Mouse (Mus musculus): ENCODE results near the gene Srprb. TPM values are rescaled to one million over a fixed set of nuclear protein-coding genes. Genes with fewer than 3 reads are reported as not detected.
A peak's percentile ranks its signal among the peaks of the same experiment; 100 is the strongest.

Gene Srprb
- polyA plus RNA-seq, 1 experiment from 2014 or later = 34.4 TPM

DNA sequence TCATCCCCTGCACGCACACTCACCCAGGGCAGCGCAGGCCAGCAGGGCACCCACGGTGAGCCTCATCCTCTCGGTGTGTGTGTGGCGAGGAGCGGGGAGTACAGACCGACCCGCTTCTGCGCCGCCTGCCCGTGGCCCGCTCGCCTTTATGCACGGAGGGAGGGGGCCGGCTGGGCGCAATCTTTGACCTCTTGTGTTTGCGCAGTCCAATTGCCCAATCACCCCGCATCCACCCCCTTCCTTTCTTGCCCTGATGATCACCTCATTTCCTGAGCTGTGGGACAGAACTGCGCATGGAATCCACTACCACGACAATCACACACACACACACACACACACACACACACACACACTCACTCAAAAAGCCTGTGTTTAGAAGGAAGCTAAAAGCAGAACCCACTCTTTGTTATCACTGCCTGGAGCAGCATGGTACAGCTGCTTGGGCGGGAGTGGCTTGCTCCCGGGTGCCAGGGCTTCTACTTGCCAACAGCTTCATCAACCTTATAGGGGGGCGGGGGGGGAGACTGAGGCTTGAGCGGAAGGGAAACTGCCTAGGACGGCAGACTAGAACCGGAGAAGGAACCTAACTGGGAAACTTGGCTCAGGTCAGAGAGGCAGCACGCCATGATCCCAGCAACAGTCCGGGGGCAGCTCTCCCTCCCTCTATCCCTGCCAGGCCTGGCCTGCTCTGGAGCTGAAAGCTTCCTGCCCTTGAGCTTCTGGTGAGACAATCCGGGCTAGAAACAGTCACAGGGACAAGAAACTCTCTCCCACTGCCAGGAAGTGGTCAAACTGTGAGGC, 28.4 kb upstream of the Srprb start, which contains the start of the genes Gm20425 and Trf:
Gene Gm20425, minus strand, starts transcription at position 157 of the 801 bp plus-strand sequence.
Gene Trf, minus strand, starts transcription at position 294 of the 801 bp plus-strand sequence.
- no peaks in the 10 kb centered on the region for H3K36me3 ChIP-seq
- H3K27ac ChIP-seq = peak within 1 kb of the TSS; percentile 55
- peak; percentile 61 for ATAC-seq (replicated peaks; ENCODE audit: insufficient number of reproducible peaks, insufficient read depth, low FRiP score, low read depth)
- no peaks in the 10 kb centered on the region for H3K9me3 ChIP-seq (replicated peaks)
- 27% methylated on average over 29 of the region's 29 CpGs for WGBS
- no peaks in the 10 kb centered on the region for H3K27me3 ChIP-seq
- 0 out of 2 replicates have a peak within 1 kb of the TSS, but pooled peaks have one; percentile 29 for H3K9ac ChIP-seq
- H3K4me3 ChIP-seq = peak within 1 kb of the TSS; percentile 21
- peaks cover 13% of the 10 kb centered on the region for H3K4me1 ChIP-seq (replicated peaks)
- H3K4me2 ChIP-seq = peak within 1 kb of the TSS; percentile 60

DNA sequence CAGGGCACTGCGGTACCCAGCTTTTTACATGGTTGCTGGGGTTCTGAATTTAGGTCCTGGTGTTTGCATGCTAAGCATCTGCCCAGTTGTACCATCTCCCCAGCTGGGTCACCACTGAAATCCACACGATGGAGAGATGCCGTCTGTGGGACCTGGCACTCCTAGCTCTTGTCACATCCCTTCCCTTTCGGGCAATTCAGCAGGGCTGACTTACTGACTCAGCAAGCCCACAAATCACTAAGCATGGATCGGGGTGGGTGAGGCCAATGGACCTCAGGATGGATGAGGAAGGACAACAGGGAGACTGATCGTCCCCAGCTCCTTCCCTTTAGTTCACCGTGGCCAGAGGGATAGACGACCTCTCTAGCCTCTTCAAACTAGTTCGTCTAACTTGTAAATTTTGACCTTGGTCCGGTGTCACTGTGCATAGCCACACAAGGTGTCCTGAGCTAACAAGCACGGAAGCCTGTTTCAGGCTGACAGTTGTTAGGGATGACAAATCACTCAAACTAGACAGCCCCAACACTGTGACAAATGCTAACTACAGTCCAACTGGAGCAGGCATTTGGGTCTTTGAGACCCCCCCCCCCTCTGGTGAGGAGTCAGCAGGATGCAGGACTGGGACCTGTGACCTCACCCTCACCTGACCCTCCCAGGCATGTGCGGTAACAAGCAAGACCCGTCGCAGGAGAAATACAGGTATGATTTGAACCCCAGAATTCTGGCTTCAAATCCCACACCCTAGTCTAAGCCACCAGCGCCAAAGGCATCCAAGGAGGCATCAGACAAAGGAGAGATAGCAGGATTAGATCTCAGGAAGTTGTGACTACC, 27.3 kb upstream of the Srprb start:
- Histone ChIP-seq H3K9ac (no peak overlapping the region), H3K27ac (no peak overlapping the region), H3K4me2 (peak overlapping the region; percentile 60; the same call in 1 of the 2 replicates), H3K36me3 (no peaks in the 10 kb centered on the region), H3K4me1 (replicated peaks) (peaks cover 13% of the 10 kb centered on the region), H3K9me3 (replicated peaks) (no peaks in the 10 kb centered on the region), H3K4me3 (no peak overlapping the region), H3K27me3 (no peaks in the 10 kb centered on the region)
- ATAC-seq (replicated peaks; ENCODE audit: insufficient number of reproducible peaks, insufficient read depth, low FRiP score, low read depth) = no peak
- 79% methylated on average over 15 of the region's 15 CpGs for WGBS

DNA sequence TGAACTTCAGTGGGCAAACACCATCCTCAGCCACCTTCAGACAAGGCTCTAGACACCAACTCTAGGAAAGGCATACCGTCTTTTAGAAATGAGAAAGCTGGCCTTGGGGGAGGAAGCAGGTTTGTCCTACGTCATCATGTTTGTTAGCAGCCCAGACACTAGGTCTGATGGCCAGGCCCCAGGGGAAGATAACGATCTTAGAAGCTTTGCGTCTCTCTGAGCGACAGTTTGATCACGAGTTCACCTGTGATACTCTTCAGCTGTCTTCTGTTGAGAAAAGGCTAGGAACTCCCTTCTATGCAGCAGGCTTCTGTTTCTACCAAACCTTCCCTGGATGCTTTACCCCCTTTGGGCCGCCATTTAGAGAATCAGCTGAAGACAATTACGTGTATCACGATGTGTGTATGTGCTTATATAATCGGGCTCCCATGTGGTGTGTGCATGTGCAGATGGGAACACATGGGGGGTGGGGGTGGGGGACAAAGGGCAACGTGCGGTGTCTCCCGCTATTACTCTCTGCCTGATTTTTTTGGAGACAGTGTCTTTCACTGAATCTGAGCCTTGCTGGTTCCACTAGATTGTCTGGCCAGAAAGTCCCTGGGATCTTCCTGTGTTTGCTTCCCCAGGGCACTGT, 26.6 kb upstream of the Srprb start:
- WGBS = 77% methylated on average over 13 of the region's 13 CpGs
- Histone ChIP-seq H3K4me1 (replicated peaks) (peaks cover 13% of the 10 kb centered on the region), H3K4me2 (no peak overlapping the region), H3K36me3 (no peaks in the 10 kb centered on the region), H3K9ac (no peak overlapping the region), H3K27me3 (no peaks in the 10 kb centered on the region), H3K27ac (no peak overlapping the region), H3K9me3 (replicated peaks) (no peaks in the 10 kb centered on the region), H3K4me3 (no peak overlapping the region)
- no peak for ATAC-seq (replicated peaks; ENCODE audit: insufficient number of reproducible peaks, insufficient read depth, low FRiP score, low read depth)

DNA sequence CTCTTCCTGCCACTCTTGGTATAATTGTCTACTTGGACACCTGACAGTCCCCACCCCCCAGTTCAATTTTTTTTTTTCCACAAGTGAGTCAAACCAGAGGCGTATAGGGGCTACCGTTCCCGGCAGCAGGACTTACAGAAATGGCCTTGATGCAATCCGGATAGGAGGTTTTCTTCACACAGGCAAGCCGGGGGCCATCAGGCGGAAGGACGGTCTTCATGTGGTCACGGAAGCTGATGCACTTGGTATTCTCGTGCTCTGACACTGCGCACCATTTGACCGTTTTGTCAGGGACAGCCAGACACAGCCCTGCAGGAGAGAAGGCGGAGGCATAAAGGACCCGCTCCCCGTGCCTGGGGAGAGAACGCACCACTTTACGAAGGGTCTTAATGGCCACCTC, 25.8 kb upstream of the Srprb start:
- H3K27me3 ChIP-seq = no peaks in the 10 kb centered on the region
- no peak overlapping the region for H3K9ac ChIP-seq
- no peaks in the 10 kb centered on the region for H3K9me3 ChIP-seq (replicated peaks)
- ATAC-seq (replicated peaks; ENCODE audit: insufficient number of reproducible peaks, insufficient read depth, low FRiP score, low read depth) = no peak
- no peak overlapping the region for H3K27ac ChIP-seq
- no peak overlapping the region for H3K4me3 ChIP-seq
- H3K4me1 ChIP-seq (replicated peaks) = peaks cover 11% of the 10 kb centered on the region
- no peaks in the 10 kb centered on the region for H3K36me3 ChIP-seq
- 88% methylated on average over 16 of the region's 16 CpGs for WGBS
- no peak overlapping the region for H3K4me2 ChIP-seq

DNA sequence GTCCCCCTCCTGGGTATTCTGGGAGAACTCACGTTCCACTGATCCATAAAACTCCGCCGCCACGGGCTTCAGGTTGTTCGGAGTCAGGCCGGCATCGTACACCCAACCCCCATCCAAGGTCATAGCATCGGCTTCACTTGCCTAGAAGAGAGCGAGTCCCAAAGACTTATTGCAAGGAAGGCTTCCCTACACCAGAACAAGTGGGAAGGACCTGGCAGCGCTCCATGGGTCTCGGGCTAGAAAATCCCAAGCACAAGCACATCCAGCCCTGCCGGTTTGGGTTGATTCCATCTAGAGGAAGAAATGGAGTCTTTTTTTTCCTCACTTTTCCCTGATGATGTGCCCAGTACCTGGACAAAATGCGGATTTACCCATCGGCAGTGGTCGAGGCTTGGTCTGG, 24.9 kb upstream of the Srprb start:
- no peak for ATAC-seq (replicated peaks; ENCODE audit: insufficient number of reproducible peaks, insufficient read depth, low FRiP score, low read depth)
- H3K27ac ChIP-seq = no peak overlapping the region
- H3K4me1 ChIP-seq (replicated peaks) = peaks cover 11% of the 10 kb centered on the region
- H3K4me3 ChIP-seq = no peak overlapping the region
- no peaks in the 10 kb centered on the region for H3K36me3 ChIP-seq
- no peaks in the 10 kb centered on the region for H3K27me3 ChIP-seq
- WGBS = 86% methylated on average over 15 of the region's 15 CpGs
- no peak overlapping the region for H3K9ac ChIP-seq
- no peak overlapping the region for H3K4me2 ChIP-seq
- H3K9me3 ChIP-seq (replicated peaks) = no peaks in the 10 kb centered on the region

DNA sequence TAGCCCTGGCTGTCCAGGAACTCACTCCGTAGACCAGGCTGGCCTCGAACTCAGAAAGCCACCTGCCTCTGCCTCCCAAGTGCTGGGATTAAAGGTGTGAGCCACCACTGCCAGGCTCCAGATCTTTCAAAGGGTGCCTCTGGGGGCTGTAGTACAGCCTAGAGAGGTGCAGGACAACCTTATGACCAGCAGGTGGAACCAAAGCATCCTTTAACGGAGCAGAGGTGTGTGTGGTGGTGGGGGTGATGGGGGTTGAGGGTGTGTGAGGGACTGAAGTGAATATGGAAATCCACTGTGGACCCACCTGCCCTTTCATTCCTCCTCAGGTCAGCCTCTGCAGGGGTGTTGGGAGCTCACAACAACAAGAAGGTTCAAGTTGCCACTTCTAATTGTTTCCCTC, 23.5 kb upstream of the Srprb start:
- no peak overlapping the region for H3K27ac ChIP-seq
- H3K36me3 ChIP-seq = no peaks in the 10 kb centered on the region
- H3K9ac ChIP-seq = no peak overlapping the region
- H3K27me3 ChIP-seq = no peaks in the 10 kb centered on the region
- no peak overlapping the region for H3K4me2 ChIP-seq
- H3K4me1 ChIP-seq (replicated peaks) = peaks cover 4% of the 10 kb centered on the region
- H3K4me3 ChIP-seq = no peak overlapping the region
- 65% methylated on average over 3 of the region's 3 CpGs for WGBS
- no peak for ATAC-seq (replicated peaks; ENCODE audit: insufficient number of reproducible peaks, insufficient read depth, low FRiP score, low read depth)
- H3K9me3 ChIP-seq (replicated peaks) = no peaks in the 10 kb centered on the region

DNA sequence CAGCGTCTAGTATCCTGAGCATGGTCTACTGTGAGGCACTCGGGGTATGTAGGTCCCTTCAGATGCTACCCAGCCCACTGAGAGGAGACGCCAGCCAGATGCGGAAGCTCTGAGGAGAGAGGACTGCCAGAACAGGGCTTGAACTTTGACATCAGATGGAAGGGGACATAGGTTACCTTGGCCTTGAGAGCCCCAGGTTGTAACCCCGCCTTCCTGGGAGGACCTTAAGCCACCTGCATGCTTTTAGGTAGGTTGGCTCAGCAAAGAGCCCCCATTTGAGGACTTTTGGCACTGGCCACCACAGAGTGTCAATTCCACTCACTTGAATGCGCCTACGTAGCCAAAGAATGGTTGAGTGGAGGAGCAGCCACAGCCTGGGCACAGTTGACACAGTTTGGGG, 22.8 kb upstream of the Srprb start:
- H3K27ac ChIP-seq = no peak overlapping the region
- WGBS = 93% methylated on average over 7 of the region's 7 CpGs
- no peak overlapping the region for H3K4me2 ChIP-seq
- no peak overlapping the region for H3K4me3 ChIP-seq
- H3K9me3 ChIP-seq (replicated peaks) = no peaks in the 10 kb centered on the region
- no peaks in the 10 kb centered on the region for H3K4me1 ChIP-seq (replicated peaks)
- no peaks in the 10 kb centered on the region for H3K27me3 ChIP-seq
- no peaks in the 10 kb centered on the region for H3K36me3 ChIP-seq
- ATAC-seq (replicated peaks; ENCODE audit: insufficient number of reproducible peaks, insufficient read depth, low FRiP score, low read depth) = no peak
- no peak overlapping the region for H3K9ac ChIP-seq

DNA sequence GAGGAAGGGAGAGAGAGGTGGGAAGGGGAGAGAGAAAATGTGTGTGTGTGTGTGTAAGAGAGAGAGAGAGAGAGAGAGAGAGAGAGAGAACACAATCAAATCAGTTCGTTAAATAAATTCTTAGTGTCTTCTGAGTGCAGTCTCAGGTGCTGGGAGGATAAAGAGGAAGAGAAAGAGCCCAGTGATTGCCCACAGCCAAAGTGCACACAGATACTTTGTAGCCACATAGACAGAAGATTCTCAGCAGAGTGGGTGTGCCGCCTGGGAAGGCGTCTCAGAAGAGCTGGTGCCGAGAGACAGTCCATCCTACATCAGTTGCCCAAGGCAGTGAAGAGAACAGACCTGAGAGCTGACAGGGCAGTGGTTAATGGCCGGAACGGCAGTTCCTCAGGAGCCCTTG, 12.3 kb upstream of the Srprb start:
- Histone ChIP-seq H3K27me3 (no peaks in the 10 kb centered on the region; the same call in 1 of the 2 replicates), H3K36me3 (no peaks in the 10 kb centered on the region), H3K9me3 (replicated peaks) (no peaks in the 10 kb centered on the region), H3K27ac (no peak overlapping the region), H3K4me3 (no peak overlapping the region), H3K4me2 (no peak overlapping the region), H3K4me1 (replicated peaks) (peaks cover 6% of the 10 kb centered on the region), H3K9ac (no peak overlapping the region)
- 72% methylated on average over 6 of the region's 6 CpGs for WGBS
- no peak for ATAC-seq (replicated peaks; ENCODE audit: insufficient number of reproducible peaks, insufficient read depth, low FRiP score, low read depth)

DNA sequence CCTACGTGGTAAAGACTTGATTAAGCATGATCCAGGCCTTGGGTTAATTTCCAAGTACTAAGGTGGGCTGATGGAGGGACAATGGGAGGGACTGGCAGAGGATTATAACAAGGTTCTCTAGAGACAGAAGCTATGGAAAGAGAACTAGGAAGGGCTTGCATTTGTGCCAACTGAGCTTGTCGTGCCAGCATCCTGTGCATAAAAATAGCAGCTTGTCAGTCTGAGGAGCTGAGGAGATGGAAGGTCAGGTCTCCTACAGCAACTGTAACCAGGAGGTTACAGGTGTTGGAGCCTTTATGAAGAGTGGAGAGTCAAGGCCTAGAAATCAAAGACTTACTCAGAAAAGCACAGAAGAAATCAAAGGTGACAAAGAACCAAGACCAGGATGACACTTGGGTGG, 11.7 kb upstream of the Srprb start:
- Histone ChIP-seq H3K27ac (no peak overlapping the region), H3K4me1 (replicated peaks) (peaks cover 6% of the 10 kb centered on the region), H3K9ac (no peak overlapping the region), H3K4me2 (no peak overlapping the region), H3K27me3 (no peaks in the 10 kb centered on the region; the same call in 1 of the 2 replicates), H3K9me3 (replicated peaks) (no peaks in the 10 kb centered on the region), H3K36me3 (no peaks in the 10 kb centered on the region), H3K4me3 (no peak overlapping the region)
- ATAC-seq (replicated peaks; ENCODE audit: insufficient number of reproducible peaks, insufficient read depth, low FRiP score, low read depth) = no peak
- WGBS = 45% methylated on average over 2 of the region's 2 CpGs

DNA sequence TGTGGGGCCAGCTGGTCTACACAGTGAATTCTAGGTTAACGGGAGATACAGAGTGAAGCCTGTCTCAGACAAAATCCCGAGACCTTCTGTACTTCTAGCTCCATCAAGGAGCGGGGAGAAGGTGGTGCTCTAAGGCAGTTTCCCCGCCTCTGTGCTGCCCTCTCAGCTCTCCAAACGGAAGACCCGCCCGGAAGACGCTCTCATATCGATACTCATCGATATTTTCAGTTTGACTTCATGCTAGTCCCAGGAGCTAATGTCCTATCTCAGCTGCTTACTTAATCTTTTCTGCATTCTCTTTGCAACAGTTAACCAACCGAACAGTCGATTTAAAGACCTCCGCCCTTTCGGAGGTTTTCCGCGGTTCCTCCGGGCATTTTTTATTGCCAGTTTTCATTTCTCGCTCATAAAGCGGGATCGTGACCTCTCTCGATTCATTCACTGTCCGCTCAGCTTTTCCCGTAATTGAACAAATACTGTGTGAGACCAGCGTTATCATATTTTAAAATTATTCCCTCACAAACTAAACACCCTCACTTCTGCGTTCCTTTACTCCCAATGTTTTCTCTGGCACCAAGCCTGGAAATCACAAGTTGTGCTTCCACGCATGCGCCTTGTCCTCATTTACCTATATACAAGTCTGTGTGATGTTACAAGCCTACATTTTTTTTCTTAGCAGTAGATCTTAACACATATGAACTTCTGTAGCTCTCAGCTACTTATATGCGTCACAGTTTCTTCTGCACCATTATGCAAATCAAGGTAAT, 10.9 kb upstream of the Srprb start:
- ATAC-seq (replicated peaks; ENCODE audit: insufficient number of reproducible peaks, insufficient read depth, low FRiP score, low read depth) = no peak
- no peaks in the 10 kb centered on the region; the same call in 1 of the 2 replicates for H3K27me3 ChIP-seq
- H3K4me3 ChIP-seq = peak overlapping the region; percentile 42
- H3K27ac ChIP-seq = 0 out of 2 replicates have a peak overlapping the region, but pooled peaks have one; percentile 37
- H3K9ac ChIP-seq = 0 out of 2 replicates have a peak overlapping the region, but pooled peaks have one; percentile 9
- no peaks in the 10 kb centered on the region for H3K36me3 ChIP-seq
- peak overlapping the region; percentile 49 for H3K4me2 ChIP-seq
- H3K9me3 ChIP-seq (replicated peaks) = no peaks in the 10 kb centered on the region
- WGBS = 48% methylated on average over 28 of the region's 28 CpGs
- H3K4me1 ChIP-seq (replicated peaks) = peaks cover 6% of the 10 kb centered on the region
